In the genomic region with DNA sequence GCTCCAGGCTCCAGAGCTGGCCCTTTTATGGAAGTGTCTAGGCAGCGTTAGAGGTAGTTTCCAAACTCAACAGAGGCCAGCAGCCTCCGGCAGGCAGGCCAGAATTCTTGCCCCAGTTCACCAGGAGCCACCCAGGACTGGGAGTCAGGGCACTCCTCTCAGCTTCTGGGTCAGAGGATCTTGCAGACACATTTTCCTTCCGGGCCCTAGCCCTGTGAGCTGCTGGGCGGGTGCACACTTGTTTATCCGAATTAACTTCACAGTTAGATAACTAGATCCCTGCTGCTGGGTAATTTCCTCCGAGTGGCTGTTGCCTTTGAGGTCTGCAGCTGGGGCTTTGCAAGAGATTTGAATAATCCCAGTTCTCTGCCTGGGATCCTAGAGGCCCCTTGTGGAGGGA, we compare ENCODE assay signal across 13 mouse cellular contexts.
A peak's percentile ranks its signal among the peaks of the same experiment; 100 is the strongest.
DNase-seq lines count a peak whose midpoint lies in the region.
"Had no signal": no experiment of that assay in that cellular context is flagged by ENCODE, and none has a peak within 500 bp of the region (broad histone marks: within the 10 kb centered on the region; RNA-seq: fewer than 3 reads in every experiment).

No protein-coding gene starts in this region.

- peak; percentile 32 to 52 for DNase-seq in heart, adult 18-20 months
- DNase-seq in heart, postnatal 4 days = no peak
- DNase-seq in R1 (ENCODE audit: low read depth, low spot score) = peak; percentile 10
- peak; percentile 57 for DNase-seq in adipocyte (ENCODE audit: low spot score)
- peak; percentile 49 for DNase-seq in retina, embryonic 14.5 days (ENCODE audit: low spot score)
- no peak for DNase-seq in spleen, adult 12 weeks (ENCODE audit: low spot score)
- no peak for DNase-seq in cerebellum, adult 9-10 months
- DNase-seq: cerebellum, postnatal 14 days; embryo, embryonic 11 days; left cerebral cortex, postnatal 4 days; lung, adult 2 months; lung, postnatal 36 days; spleen, adult 18-20 months had no signal

Comparison
In these comparisons a context has a peak if more than half of its experiments do, and no peak if none do; other contexts are left out.
1. DNase-seq: peak in heart, adult 18-20 months (2 of 2), R1 (single experiment), adipocyte (single experiment) and retina, embryonic 14.5 days (single experiment); none in heart, postnatal 4 days (single experiment), spleen, adult 12 weeks (single experiment) and cerebellum, adult 9-10 months (single experiment).